Mouse (Mus musculus) 3T3-L1 (cell line): ENCODE results near the gene Ush1g.

Experiments used
- DNase-seq: peaks from one replicate; pipeline ENCODE4 v3.0.0-alpha.2; 2015; ENCODE audit warnings: low read depth, low spot score

Gene Ush1g

DNA sequence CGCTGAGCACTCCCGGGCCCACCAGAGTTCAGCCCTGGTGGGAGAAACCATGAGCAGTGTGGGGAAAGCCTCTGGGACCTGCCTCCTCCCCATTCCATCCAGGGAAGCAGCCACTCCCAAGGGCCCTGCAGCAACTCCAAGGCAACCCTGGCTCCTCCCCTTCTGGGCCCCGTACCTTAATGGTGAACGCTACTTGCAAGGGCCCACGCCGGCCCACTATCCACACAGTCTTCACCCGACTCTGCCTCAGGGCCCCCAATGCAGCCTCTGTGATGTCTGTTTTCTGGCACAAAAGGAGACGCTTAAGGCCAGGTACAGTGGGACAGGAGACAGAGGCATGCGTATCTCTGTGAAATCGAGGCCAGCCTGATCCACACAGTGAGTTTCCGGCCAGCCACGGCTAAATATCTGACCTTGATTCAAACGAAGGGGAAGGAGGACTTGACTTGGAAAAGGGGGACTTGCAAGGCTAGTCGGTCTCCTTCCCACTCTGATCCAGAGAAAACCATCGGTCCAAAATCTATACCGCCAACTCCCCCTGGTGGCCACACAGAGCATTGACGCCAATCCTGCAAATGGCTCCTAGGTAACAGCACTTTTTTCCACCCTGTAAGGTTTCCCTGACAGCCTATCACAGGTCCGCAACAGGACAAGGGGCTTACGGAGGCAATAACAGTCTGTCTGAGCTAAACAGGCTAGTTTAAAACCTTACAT is 51.5 kb downstream of the Ush1g start:
- DNase-seq = peak; percentile 85

- DNase-seq = no peak
Observed at GRCm38 (mm10) chr11:115269330-115270066, 52.3 kb downstream of the Ush1g start.

- no peak for DNase-seq
Observed at GRCm38 (mm10) chr11:115267958-115268357, 53.9 kb downstream of the Ush1g start.

- DNase-seq = no peak
Observed at GRCm38 (mm10) chr11:115267061-115267883, 54.6 kb downstream of the Ush1g start, which contains the start of gene Grin2c. Gene Grin2c, minus strand, starts transcription at chr11:115267243.

DNA sequence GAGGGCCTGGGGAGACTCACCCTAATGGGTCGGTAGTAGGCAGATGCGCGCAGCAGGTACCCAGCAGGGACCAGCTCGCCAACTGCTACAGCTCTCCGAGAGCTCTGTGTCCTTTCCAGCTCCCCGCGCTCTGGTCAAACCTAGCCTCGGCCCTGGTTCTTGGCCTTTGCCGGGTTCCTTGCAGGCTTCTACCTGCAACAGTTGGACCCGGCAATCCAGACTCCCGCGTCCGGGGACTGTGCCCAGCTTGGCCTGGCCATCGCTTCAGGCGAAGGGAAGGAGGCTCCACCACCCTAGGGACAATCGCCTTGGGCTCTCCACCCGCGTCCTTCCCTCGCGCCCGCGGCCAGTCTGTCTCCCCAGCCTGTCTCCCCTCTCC is 55.5 kb downstream of the Ush1g start:
- no peak for DNase-seq

GRCm38 (mm10) chr11:115265771-115266399 is 56.0 kb downstream of the Ush1g start:
- DNase-seq = no peak
